Mouse (Mus musculus) heart, embryonic 11.5 days (tissue): ENCODE data around the gene Galnt12. TPM values are rescaled to one million over a fixed set of nuclear protein-coding genes. Genes with fewer than 3 reads are reported as not detected.

ENCODE experiments used
- ATAC-seq: fragments of 200-750 bp; cut with Nextera tagmentation; replicated peaks from 2 replicates; pipeline ENCODE4 v1.8.0; 2017; ENCODE audit warnings: moderate library complexity; ENCODE audit not compliant: insufficient number of reproducible peaks, low FRiP score, low TSS enrichment
- H3K27ac ChIP-seq: fragments of 300-500 bp; sonication (generic); 2 replicates; pipeline ENCODE4 v1.5.1; 2014; ENCODE audit warnings: mild to moderate bottlenecking, low read depth, low read length
- H3K27me3 ChIP-seq: fragments of 300-500 bp; sonication (generic); 2 replicates; pipeline ENCODE4 v1.6.1; 2014; ENCODE audit warnings: mild to moderate bottlenecking, low read length, mixed read lengths; ENCODE audit not compliant: control insufficient read depth, insufficient read depth
- H3K36me3 ChIP-seq: fragments of 300-500 bp; sonication (generic); 2 replicates; pipeline ENCODE4 v1.6.1; 2014; ENCODE audit warnings: mild to moderate bottlenecking, low read length, moderate library complexity, mixed read lengths; ENCODE audit not compliant: control insufficient read depth, insufficient read depth
- H3K4me1 ChIP-seq: fragments of 300-500 bp; sonication (generic); 2 replicates; pipeline ENCODE4 v1.6.1; 2014; ENCODE audit warnings: low read length; ENCODE audit not compliant: control insufficient read depth, insufficient read depth
- H3K4me2 ChIP-seq: fragments of 300-500 bp; sonication (generic); 2 replicates; pipeline ENCODE4 v1.6.1; 2014; ENCODE audit warnings: mild to moderate bottlenecking, moderate library complexity
- H3K4me3 ChIP-seq: fragments of 300-500 bp; sonication (generic); 2 replicates; pipeline ENCODE4 v1.5.1; 2014; ENCODE audit warnings: low read depth, low read length
- H3K9ac ChIP-seq: fragments of 300-500 bp; sonication (generic); 2 replicates; pipeline ENCODE4 v1.6.1; 2014; ENCODE audit warnings: mild to moderate bottlenecking, low read depth, low read length, moderate library complexity
- H3K9me3 ChIP-seq: fragments of 300-500 bp; sonication (generic); replicated peaks from 2 replicates; pipeline ENCODE4 v1.6.1; 2016; ENCODE audit warnings: low read length; ENCODE audit not compliant: control insufficient read depth
- WGBS: fragments of 180-500 bp; shearing (Covaris S2); extraction: QIAGEN DNeasy Blood & Tissue Kit; methylation state at CpG from one replicate; pipeline ENCODE4 v1.1.7; 2014; ENCODE audit not compliant: insufficient replicate concordance; 5-methylcytosine and 5-hydroxymethylcytosine counted together
- polyA plus RNA-seq: library from polyadenylated mRNA; unstranded; fragments of >200 nt; fragmentation: Nextera tagmentation; extraction: Ambion mirVana; gene quantifications from 2 replicates; pipeline ENCODE4 v1.2.1, GENCODE M21; 2014

Gene Galnt12
- polyA plus RNA-seq, 1 experiment from 2014 or later: 0.89 TPM

DNA sequence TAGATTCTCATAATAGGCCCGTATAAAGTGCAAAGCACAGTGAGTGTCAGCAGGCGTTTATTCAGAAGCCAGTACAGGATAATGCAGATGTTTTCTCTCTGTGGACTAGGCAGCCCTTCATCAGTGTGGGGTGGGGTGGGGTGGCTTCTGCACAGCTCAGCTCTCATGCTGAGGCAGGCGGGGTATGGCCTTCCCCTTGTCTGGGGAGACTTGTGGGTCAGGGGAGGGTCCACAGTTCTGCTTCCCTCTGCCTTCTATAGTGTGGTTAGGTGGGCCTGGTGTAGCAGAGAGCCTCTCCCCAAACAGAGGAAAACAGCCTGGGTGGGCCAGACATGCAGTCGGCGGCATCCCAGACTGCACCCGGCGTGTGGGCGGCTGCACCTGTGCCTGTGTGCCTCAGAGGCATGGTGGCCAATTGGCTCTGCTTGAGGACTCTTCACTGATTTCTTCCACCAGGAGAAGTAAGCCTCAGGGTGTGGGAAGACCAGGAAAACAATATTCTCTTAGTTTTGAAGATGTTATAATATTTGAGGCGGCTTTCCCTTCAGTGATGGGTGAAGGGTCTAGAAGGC is 32.5 kb downstream of the Galnt12 start:
- 83% methylated on average over 9 of the region's 9 CpGs for WGBS
- ATAC-seq: no peak
- no peaks in the 10 kb centered on the region for H3K36me3 ChIP-seq
- H3K9me3 ChIP-seq: peaks cover 2% of the 10 kb centered on the region; the same call in 1 of the 2 replicates
- no peaks in the 10 kb centered on the region for H3K4me1 ChIP-seq
- H3K4me2 ChIP-seq: no peak overlapping the region
- H3K27me3 ChIP-seq: no peaks in the 10 kb centered on the region
- no peak overlapping the region for H3K27ac ChIP-seq
- H3K4me3 ChIP-seq: no peak overlapping the region
- no peak overlapping the region for H3K9ac ChIP-seq

DNA sequence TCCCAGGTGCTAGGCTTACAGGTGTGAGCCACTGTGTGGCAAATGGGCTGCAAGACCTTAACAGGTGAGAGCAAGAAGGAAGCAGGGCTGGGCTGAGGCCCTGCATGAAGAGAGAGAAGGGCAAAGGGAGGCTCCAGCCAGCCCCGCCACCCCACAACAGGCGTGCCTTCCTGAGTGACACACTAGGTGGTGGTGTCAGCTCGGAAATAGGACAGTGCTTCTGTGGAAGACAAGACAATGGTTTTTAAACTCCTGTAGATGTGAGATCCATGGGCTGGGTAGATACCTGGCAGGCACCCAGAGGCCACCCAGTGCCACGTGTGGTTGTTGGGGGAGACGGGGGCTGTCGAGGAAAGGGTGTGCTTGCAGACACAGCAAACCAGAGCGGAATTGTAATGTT is 36.8 kb downstream of the Galnt12 start:
- WGBS: 70% methylated on average over 7 of the region's 7 CpGs
- no peak overlapping the region for H3K9ac ChIP-seq
- no peaks in the 10 kb centered on the region for H3K4me1 ChIP-seq
- H3K27ac ChIP-seq: no peak overlapping the region
- H3K36me3 ChIP-seq: no peaks in the 10 kb centered on the region
- peaks cover 2% of the 10 kb centered on the region; the same call in 1 of the 2 replicates for H3K9me3 ChIP-seq
- H3K4me2 ChIP-seq: no peak overlapping the region
- no peaks in the 10 kb centered on the region for H3K27me3 ChIP-seq
- H3K4me3 ChIP-seq: no peak overlapping the region
- no peak for ATAC-seq

DNA sequence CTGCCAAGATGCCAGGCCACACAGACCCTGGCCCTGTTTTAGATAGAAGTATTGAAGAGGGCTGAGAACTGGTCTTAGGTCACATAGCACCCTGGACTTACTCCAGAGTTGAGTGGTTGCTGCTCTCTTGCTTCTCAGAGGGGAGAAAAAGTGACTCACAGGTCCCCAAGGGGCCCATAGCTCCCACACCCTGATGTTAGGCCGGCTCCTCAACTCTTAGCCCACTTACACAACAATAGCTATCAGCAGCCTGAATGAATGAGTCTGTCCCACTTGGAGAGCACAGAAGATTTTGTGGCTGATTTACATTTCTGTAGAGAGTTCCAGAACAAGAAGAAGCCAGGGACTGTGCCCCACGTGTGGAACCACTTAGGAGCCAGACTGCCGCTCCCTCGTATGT is 37.9 kb downstream of the Galnt12 start:
- WGBS: 80% methylated on average over 4 of the region's 4 CpGs
- Histone ChIP-seq H3K27ac (no peak overlapping the region), H3K27me3 (no peaks in the 10 kb centered on the region), H3K4me1 (no peaks in the 10 kb centered on the region), H3K9ac (no peak overlapping the region), H3K9me3 (peaks cover 2% of the 10 kb centered on the region; the same call in 1 of the 2 replicates), H3K4me3 (no peak overlapping the region), H3K4me2 (no peak overlapping the region), H3K36me3 (no peaks in the 10 kb centered on the region)
- no peak for ATAC-seq

DNA sequence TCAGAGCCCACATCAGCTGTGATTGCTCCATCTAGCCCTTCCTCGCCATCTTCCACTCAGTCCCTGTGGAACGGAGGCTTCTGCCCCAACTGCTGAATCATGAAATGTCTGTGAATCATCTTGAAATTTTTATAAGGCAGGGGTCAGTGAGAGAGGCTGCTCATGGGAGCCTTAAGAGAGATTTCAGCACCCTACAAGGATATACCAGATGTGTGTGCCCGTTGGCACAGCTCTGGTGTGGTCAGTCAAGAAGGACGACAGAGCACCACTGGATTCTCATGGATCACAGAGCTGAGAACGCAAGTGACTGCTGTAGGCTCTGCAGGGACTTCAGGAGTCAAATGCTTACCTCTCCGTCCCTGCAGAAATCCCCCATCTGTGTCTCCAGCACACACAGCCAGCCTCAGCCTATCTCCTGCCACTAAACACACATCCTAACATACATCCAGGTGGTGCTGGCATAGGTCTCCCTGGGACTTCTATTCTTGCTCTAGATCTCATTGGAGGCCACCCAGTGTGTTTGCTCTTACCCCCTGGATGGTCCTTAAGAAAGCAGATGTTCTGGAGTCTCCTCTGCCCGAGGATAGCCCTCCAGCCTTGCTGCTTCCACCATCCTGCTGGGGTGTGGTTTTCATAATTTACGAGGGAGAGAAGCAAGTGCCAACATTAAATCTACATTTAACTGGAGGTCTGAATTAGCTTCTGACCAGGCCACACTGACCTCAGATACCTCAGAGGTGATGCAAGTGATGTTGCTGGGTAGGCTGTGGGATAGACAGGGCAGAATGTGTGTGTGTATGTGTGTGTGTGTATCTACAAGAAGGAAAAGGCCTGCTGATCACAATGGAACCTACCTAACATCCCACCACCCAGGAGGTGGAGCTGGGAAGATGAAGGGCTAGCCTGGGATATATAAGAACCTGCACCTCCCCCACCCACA is 38.7 kb downstream of the Galnt12 start:
- WGBS: 76% methylated on average over 8 of the region's 8 CpGs
- Histone ChIP-seq H3K4me2 (no peak overlapping the region), H3K27me3 (no peaks in the 10 kb centered on the region), H3K4me1 (no peaks in the 10 kb centered on the region), H3K9ac (no peak overlapping the region), H3K27ac (no peak overlapping the region), H3K4me3 (no peak overlapping the region), H3K36me3 (no peaks in the 10 kb centered on the region), H3K9me3 (peaks cover 2% of the 10 kb centered on the region; the same call in 1 of the 2 replicates)
- ATAC-seq: no peak

DNA sequence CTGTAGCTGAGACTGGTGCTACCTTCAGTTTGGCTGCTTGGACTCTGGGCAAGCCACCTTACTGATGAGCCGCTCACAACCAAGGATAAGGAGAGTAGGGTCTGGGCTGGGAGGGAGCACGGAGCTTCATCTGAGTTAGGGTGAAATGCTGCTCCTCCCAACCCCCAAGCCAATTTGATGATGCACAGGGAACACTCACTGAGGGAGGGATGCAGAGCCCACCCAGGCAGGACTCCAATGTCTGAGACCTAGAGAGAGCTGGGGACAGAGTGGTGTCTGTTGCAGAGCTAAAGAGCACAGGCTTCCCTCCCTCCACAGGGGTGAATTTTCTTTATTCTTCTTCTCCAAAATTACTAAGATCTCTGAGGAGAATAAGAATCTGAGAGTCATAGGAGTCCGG is 40.2 kb downstream of the Galnt12 start:
- Histone ChIP-seq H3K36me3 (no peaks in the 10 kb centered on the region), H3K27me3 (no peaks in the 10 kb centered on the region), H3K4me2 (no peak overlapping the region), H3K9ac (no peak overlapping the region), H3K9me3 (peaks cover under 1% of the 10 kb centered on the region; the same call in 1 of the 2 replicates), H3K27ac (no peak overlapping the region), H3K4me3 (no peak overlapping the region), H3K4me1 (no peaks in the 10 kb centered on the region)
- no peak for ATAC-seq
- 72% methylated on average over 3 of the region's 3 CpGs for WGBS

DNA sequence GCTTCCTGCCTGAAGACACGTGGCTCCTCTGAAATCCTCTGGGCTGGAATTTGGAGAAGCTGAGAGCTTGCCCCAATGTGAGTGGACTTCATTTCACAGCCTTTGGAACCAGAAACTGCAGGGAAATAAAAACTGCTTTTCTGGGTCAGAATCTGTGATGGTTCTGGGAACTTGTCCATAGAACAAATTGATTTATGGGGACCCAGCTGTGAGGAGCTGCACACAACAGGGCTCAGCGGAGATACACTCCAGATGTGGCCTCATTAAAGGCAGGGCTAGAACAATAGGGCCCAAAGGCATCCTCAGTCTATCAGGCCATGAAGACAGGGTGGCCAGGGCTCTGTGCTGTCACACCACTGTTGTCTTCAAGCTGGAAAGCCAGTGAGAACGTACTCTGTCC is 40.7 kb downstream of the Galnt12 start:
- H3K4me3 ChIP-seq: no peak overlapping the region
- H3K9ac ChIP-seq: no peak overlapping the region
- no peak overlapping the region for H3K27ac ChIP-seq
- no peak overlapping the region for H3K4me2 ChIP-seq
- no peaks in the 10 kb centered on the region for H3K36me3 ChIP-seq
- H3K9me3 ChIP-seq: no peaks in the 10 kb centered on the region; the same call in 1 of the 2 replicates
- ATAC-seq: no peak
- 64% methylated on average over 3 of the region's 3 CpGs for WGBS
- H3K27me3 ChIP-seq: no peaks in the 10 kb centered on the region
- no peaks in the 10 kb centered on the region for H3K4me1 ChIP-seq

DNA sequence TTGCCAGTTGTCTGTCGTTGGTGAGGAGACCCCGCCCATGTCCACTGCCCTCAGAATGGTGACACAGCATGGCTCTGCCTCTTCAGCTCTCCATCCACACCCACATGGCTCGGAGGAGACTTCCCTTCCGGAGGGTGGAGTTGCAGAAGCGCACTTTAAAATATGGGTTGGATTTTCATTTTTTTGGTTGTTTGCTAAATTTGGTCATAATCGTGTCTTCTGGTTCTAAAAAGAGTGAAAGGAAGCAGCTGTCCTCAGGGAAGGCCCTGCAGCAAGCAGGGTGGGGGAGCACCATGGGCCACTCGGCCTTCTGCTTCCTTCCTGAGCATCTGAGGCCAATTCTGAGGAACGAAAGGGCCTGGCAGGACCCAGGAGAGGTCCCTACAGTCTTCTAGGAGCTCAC is 45.0 kb downstream of the Galnt12 start:
- no peak overlapping the region for H3K4me2 ChIP-seq
- 75% methylated on average over 8 of the region's 8 CpGs for WGBS
- H3K27me3 ChIP-seq: 0 out of 2 replicates have a peak, but pooled peaks cover 3% of the 10 kb centered on the region
- H3K36me3 ChIP-seq: no peaks in the 10 kb centered on the region
- no peak for ATAC-seq
- H3K9me3 ChIP-seq: no peaks in the 10 kb centered on the region
- no peak overlapping the region for H3K27ac ChIP-seq
- H3K4me3 ChIP-seq: no peak overlapping the region
- no peaks in the 10 kb centered on the region; the same call in 1 of the 2 replicates for H3K4me1 ChIP-seq
- no peak overlapping the region for H3K9ac ChIP-seq

DNA sequence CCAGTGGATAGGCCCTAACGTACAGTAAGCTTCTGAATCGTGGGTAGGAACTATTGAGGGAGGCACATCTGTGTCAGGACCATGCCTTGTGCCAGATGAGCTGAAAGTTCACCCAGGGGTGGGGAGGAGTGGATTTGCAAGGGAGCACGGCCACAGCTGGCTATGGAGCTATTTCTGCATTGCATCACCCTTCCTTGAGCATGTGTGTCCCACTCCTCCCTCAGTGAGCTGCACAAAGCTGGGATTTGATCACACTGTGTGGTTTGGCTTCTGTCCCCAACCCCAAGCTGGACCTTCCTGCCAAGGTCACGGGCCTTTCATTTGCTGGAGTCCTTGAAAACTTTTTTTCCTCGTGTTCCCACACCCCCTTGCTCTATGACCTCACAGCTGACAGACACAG is 45.8 kb downstream of the Galnt12 start:
- no peaks in the 10 kb centered on the region; the same call in 1 of the 2 replicates for H3K4me1 ChIP-seq
- H3K4me2 ChIP-seq: no peak overlapping the region
- no peak overlapping the region for H3K27ac ChIP-seq
- H3K9ac ChIP-seq: no peak overlapping the region
- no peak overlapping the region for H3K4me3 ChIP-seq
- 56% methylated on average over 5 of the region's 5 CpGs for WGBS
- H3K9me3 ChIP-seq: no peaks in the 10 kb centered on the region
- H3K27me3 ChIP-seq: 0 out of 2 replicates have a peak, but pooled peaks cover 3% of the 10 kb centered on the region
- no peaks in the 10 kb centered on the region for H3K36me3 ChIP-seq
- ATAC-seq: no peak
